2 mouse cellular contexts compared by ENCODE assay signal in the genomic region with DNA sequence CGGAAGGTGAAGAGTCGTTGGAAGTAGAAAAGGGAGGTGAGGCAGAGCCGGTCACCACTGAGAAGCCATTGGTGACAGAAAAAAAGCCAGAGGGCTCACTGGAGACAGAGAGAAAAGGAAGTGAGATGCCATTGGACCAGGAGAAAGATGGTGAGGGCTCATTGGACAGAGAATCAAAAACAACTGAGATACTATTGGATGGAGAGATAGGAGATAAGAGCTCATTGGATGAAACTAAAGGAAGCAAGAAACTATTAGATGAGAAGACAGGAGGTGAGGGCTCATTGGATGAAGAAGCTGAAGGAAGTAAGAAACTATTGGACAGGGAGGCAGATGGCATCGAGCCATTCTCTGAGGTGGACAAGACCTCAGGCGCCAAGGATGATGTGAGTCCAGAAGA.
A peak's percentile ranks its signal among the peaks of the same experiment; 100 is the strongest.
TF ChIP-seq lines count a peak whose summit lies in the region.

No protein-coding gene starts in this region.

TF ChIP-seq in CH12.LX, 34 proteins besides CTCF, POLR2A, EP300 and RAD21:
- TF ChIP-seq BHLHE40 (IDR thresholded peaks at IDR 0.05; ENCODE audit: low read depth, low read length) = no peak
- TF ChIP-seq IRF4 (IDR thresholded peaks at IDR 0.05; ENCODE audit: low read depth, low read length) = no peak
- no peak for TF ChIP-seq USF2 (conservative IDR thresholded peaks at IDR 0.05; ENCODE audit: low read depth, low read length)
- no peak for TF ChIP-seq JUN (IDR thresholded peaks at IDR 0.05; ENCODE audit: insufficient read depth, low read depth, low read length)
- TF ChIP-seq GABPA (IDR thresholded peaks at IDR 0.05; ENCODE audit: insufficient replicate concordance, low read depth, low read length) = no peak
- TF ChIP-seq SIN3A (IDR thresholded peaks at IDR 0.05; ENCODE audit: low read length) = no peak
- no peak for TF ChIP-seq PAX5 (IDR thresholded peaks at IDR 0.05; ENCODE audit: low read length)
- no peak for TF ChIP-seq MXI1 (IDR thresholded peaks at IDR 0.05; ENCODE audit: low read depth, low read length)

TF ChIP-seq in MEL, 35 proteins besides CTCF, POLR2A, EP300 and RAD21:
- TF ChIP-seq ELF1 (IDR thresholded peaks at IDR 0.05; ENCODE audit: low read depth, low read length) = no peak
- TF ChIP-seq GATA1 (IDR thresholded peaks at IDR 0.05; ENCODE audit: low read depth, low read length) = peak; percentile 54; the same call in 1 of the 2 replicates
- TF ChIP-seq CHD2 (IDR thresholded peaks at IDR 0.05; ENCODE audit: low read length) = peak; percentile 32; the same call in 1 of the 2 replicates
